Mouse (Mus musculus) forebrain, embryonic 11.5 days (tissue): ENCODE results near the gene Gpn1. TPM values are rescaled to one million over a fixed set of nuclear protein-coding genes. Genes with fewer than 3 reads are reported as not detected.

Source experiments
- ATAC-seq: fragments of 200-750 bp; cut with Nextera tagmentation; replicated peaks from 2 replicates; pipeline ENCODE4 v1.8.0; 2017; ENCODE audit warnings: moderate TSS enrichment; ENCODE audit not compliant: low FRiP score
- DNase-seq: peaks from one replicate; pipeline ENCODE4 v3.0.0-alpha.2; 2017; ENCODE audit warnings: low spot score
- H3K27ac ChIP-seq: fragments of 300-500 bp; sonication (generic); 2 replicates; pipeline ENCODE4 v1.5.1; 2014; ENCODE audit warnings: low read depth, low read length
- H3K27me3 ChIP-seq: fragments of 300-500 bp; sonication (generic); 2 replicates; pipeline ENCODE4 v1.6.1; 2014; ENCODE audit warnings: mild to moderate bottlenecking, low read length, mixed read lengths; ENCODE audit not compliant: control insufficient read depth, insufficient read depth
- H3K36me3 ChIP-seq: fragments of 300-500 bp; sonication (generic); 2 replicates; pipeline ENCODE4 v1.6.1; 2014; ENCODE audit warnings: mild to moderate bottlenecking, low read length, moderate library complexity, mixed read lengths; ENCODE audit not compliant: control insufficient read depth, insufficient read depth
- H3K4me1 ChIP-seq: fragments of 300-500 bp; sonication (generic); replicated peaks from 2 replicates; pipeline ENCODE4 v1.6.1; 2014; ENCODE audit warnings: low read length, mixed read lengths; ENCODE audit not compliant: control insufficient read depth, insufficient read depth
- H3K4me2 ChIP-seq: fragments of 300-500 bp; sonication (generic); 2 replicates; pipeline ENCODE4 v1.6.1; 2014; ENCODE audit warnings: low read depth, mild to moderate bottlenecking, low read length, moderate library complexity, mixed read lengths; ENCODE audit not compliant: severe bottlenecking
- H3K4me3 ChIP-seq: fragments of 300-500 bp; sonication (generic); 2 replicates; pipeline ENCODE4 v1.5.1; 2014; ENCODE audit warnings: low read depth, low read length
- H3K9ac ChIP-seq: fragments of 300-500 bp; sonication (generic); 2 replicates; pipeline ENCODE4 v1.6.1; 2014; ENCODE audit warnings: low read length
- H3K9me3 ChIP-seq: fragments of 300-500 bp; sonication (generic); 2 replicates; pipeline ENCODE4 v1.6.1; 2016; ENCODE audit warnings: low read length, mixed read lengths; ENCODE audit not compliant: control insufficient read depth
- WGBS: fragments of 180-500 bp; shearing (Covaris S2); extraction: QIAGEN DNeasy Blood & Tissue Kit; methylation state at CpG from one replicate; pipeline ENCODE4 v1.1.7; 2014; 5-methylcytosine and 5-hydroxymethylcytosine counted together
- polyA plus RNA-seq: library from polyadenylated mRNA; unstranded; fragments of >200 nt; fragmentation: Nextera tagmentation; extraction: Ambion mirVana; gene quantifications from 2 replicates; pipeline ENCODE4 v1.2.1, GENCODE M21; 2014

Gene Gpn1
- polyA plus RNA-seq: 78.9 and 85.7 TPM in 2 replicates

GRCm38 (mm10) chr5:31494513-31495297 is at the start of gene Gpn1:
Gene Gpn1, plus strand, starts transcription at chr5:31494741.
- DNase-seq: peak; percentile 92
- H3K27ac ChIP-seq: no peak within 1 kb of the TSS

GRCm38 (mm10) chr5:31451336-31451735 is 43.2 kb upstream of the Gpn1 start:
- ATAC-seq (no peak), DNase-seq (no peak)
- Histone ChIP-seq H3K9me3 (no peaks in the 10 kb centered on the region), H3K27ac (no peak overlapping the region), H3K4me3 (no peak overlapping the region), H3K9ac (no peak overlapping the region), H3K4me2 (no peak overlapping the region), H3K36me3 (no peaks in the 10 kb centered on the region), H3K4me1 (peaks cover 6% of the 10 kb centered on the region; the same call in 1 of the 2 replicates), H3K27me3 (no peaks in the 10 kb centered on the region)
- WGBS: 94% methylated on average over 2 of the region's 2 CpGs

More at GRCm38 (mm10) chr5:31494513-31495297, at the start of gene Gpn1:
- Histone ChIP-seq H3K4me2 (peak within 1 kb of the TSS; percentile 71), H3K9ac (peak within 1 kb of the TSS; percentile 83), H3K9me3 (no peaks in the 10 kb centered on the region), H3K4me3 (peak within 1 kb of the TSS; percentile 86), H3K36me3 (no peaks in the 10 kb centered on the region; the same call in 1 of the 2 replicates), H3K27me3 (no peaks in the 10 kb centered on the region), H3K4me1 (peaks cover 4% of the 10 kb centered on the region; the same call in 1 of the 2 replicates)
- WGBS: under 1% methylated on average over 49 of the region's 49 CpGs
- peak; percentile 100 for ATAC-seq

GRCm38 (mm10) chr5:31451878-31452561 is 42.5 kb upstream of the Gpn1 start, which contains the start of gene Zfp512:
Gene Zfp512, plus strand, starts transcription at chr5:31452431.
- H3K4me1 ChIP-seq: peaks cover 6% of the 10 kb centered on the region; the same call in 1 of the 2 replicates
- peak within 1 kb of the TSS; percentile 66 for H3K9ac ChIP-seq
- no peak within 1 kb of the TSS for H3K27ac ChIP-seq
- H3K36me3 ChIP-seq: no peaks in the 10 kb centered on the region
- WGBS: 7% methylated on average over 23 of the region's 23 CpGs
- H3K4me2 ChIP-seq: peak within 1 kb of the TSS; percentile 75
- H3K4me3 ChIP-seq: peak within 1 kb of the TSS; percentile 46
- no peaks in the 10 kb centered on the region for H3K27me3 ChIP-seq
- DNase-seq (peak; percentile 96), ATAC-seq (peak; percentile 100)
- H3K9me3 ChIP-seq: no peaks in the 10 kb centered on the region

- Histone ChIP-seq H3K4me3 (peak overlapping the region; percentile 46), H3K4me2 (peak overlapping the region; percentile 75; the same call in 1 of the 2 replicates), H3K36me3 (no peaks in the 10 kb centered on the region), H3K4me1 (peaks cover 6% of the 10 kb centered on the region; the same call in 1 of the 2 replicates), H3K27me3 (no peaks in the 10 kb centered on the region), H3K9ac (peak overlapping the region; percentile 66), H3K27ac (no peak overlapping the region), H3K9me3 (no peaks in the 10 kb centered on the region)
- ATAC-seq (peak; percentile 43; the same call in 1 of the 2 replicates), DNase-seq (no peak)
- WGBS: 1% methylated on average over 11 of the region's 11 CpGs
Observed at GRCm38 (mm10) chr5:31452562-31452878, 42.0 kb upstream of the Gpn1 start.

- Histone ChIP-seq H3K27ac (no peak overlapping the region), H3K9me3 (no peaks in the 10 kb centered on the region), H3K4me2 (peak overlapping the region; percentile 75), H3K4me1 (peaks cover 6% of the 10 kb centered on the region; the same call in 1 of the 2 replicates), H3K4me3 (peak overlapping the region; percentile 46), H3K36me3 (no peaks in the 10 kb centered on the region), H3K9ac (peak overlapping the region; percentile 66), H3K27me3 (no peaks in the 10 kb centered on the region)
- ATAC-seq (no peak), DNase-seq (no peak)
- WGBS: 18% methylated on average over 7 of the region's 7 CpGs
Observed at GRCm38 (mm10) chr5:31452886-31453410, 41.6 kb upstream of the Gpn1 start.

- 94% methylated on average over 3 of the region's 3 CpGs for WGBS
- H3K27me3 ChIP-seq: no peaks in the 10 kb centered on the region
- H3K4me1 ChIP-seq: no peaks in the 10 kb centered on the region
- H3K27ac ChIP-seq: no peak overlapping the region
- no peak overlapping the region for H3K4me3 ChIP-seq
- H3K9ac ChIP-seq: no peak overlapping the region
- H3K9me3 ChIP-seq: no peaks in the 10 kb centered on the region
- ATAC-seq (no peak), DNase-seq (no peak)
- peaks cover 12% of the 10 kb centered on the region for H3K36me3 ChIP-seq
- H3K4me2 ChIP-seq: no peak overlapping the region
Observed at GRCm38 (mm10) chr5:31467798-31468197, 26.7 kb upstream of the Gpn1 start.

GRCm38 (mm10) chr5:31469711-31470110 is 24.8 kb upstream of the Gpn1 start:
- no peaks in the 10 kb centered on the region for H3K4me1 ChIP-seq
- no peak overlapping the region for H3K9ac ChIP-seq
- no peaks in the 10 kb centered on the region for H3K9me3 ChIP-seq
- ATAC-seq: no peak
- H3K36me3 ChIP-seq: peaks cover 14% of the 10 kb centered on the region
- DNase-seq: no peak
- H3K27ac ChIP-seq: no peak overlapping the region
- H3K4me3 ChIP-seq: no peak overlapping the region
- no peaks in the 10 kb centered on the region for H3K27me3 ChIP-seq
- 87% methylated on average over 6 of the region's 6 CpGs for WGBS
- no peak overlapping the region for H3K4me2 ChIP-seq

GRCm38 (mm10) chr5:31470334-31470733 is 24.2 kb upstream of the Gpn1 start:
- H3K27ac ChIP-seq: no peak overlapping the region
- ATAC-seq (no peak), DNase-seq (peak; percentile 62)
- no peak overlapping the region for H3K4me3 ChIP-seq
- no peaks in the 10 kb centered on the region for H3K27me3 ChIP-seq
- H3K4me2 ChIP-seq: no peak overlapping the region
- H3K36me3 ChIP-seq: peaks cover 14% of the 10 kb centered on the region
- H3K4me1 ChIP-seq: no peaks in the 10 kb centered on the region
- WGBS: 76% methylated on average over 7 of the region's 7 CpGs
- no peak overlapping the region for H3K9ac ChIP-seq
- no peaks in the 10 kb centered on the region for H3K9me3 ChIP-seq
